Mouse (Mus musculus): ENCODE measurements around the gene Gm42957. TPM values are rescaled to one million over a fixed set of nuclear protein-coding genes. Genes with fewer than 3 reads are reported as not detected.
"Not testable (repeated sequence)": the region's sequence is repeated elsewhere in the genome, so short reads cannot be mapped to it uniquely, and the experiment has no call there.

Gene Gm42957
- total and polyA plus RNA-seq, 2 experiments from 2014 or later = 0.07 to 0.38 TPM

GRCm38 (mm10) chr3:96680269-96680956 is 45.1 kb downstream of the Gm42957 start:
- Histone ChIP-seq H3K9ac (no peak overlapping the region), H3K27me3 (ENCODE audit: insufficient read depth, low read length) (no peaks in the 10 kb centered on the region; the same call in 1 of the 2 replicates), H3K4me2 (ENCODE audit: low read depth) (no peak overlapping the region), H3K4me1 (ENCODE audit: insufficient read depth) (peaks cover 7% of the 10 kb centered on the region; the same call in 1 of the 2 replicates), H3K9me3 (ENCODE audit: low read length) (no peaks in the 10 kb centered on the region), H3K27ac (ENCODE audit: low read depth, low read length) (no peak overlapping the region), H3K4me3 (ENCODE audit: low read depth, low read length) (no peak overlapping the region), H3K36me3 (ENCODE audit: insufficient read depth) (no peaks in the 10 kb centered on the region)
- 15% methylated on average over 12 of the region's 12 CpGs for WGBS
- peak; percentile 85 for ATAC-seq
- no peak for TF ChIP-seq CTCF (IDR thresholded peaks at IDR 0.05; ENCODE audit: low read depth)
- peak; percentile 50 for DNase-seq

GRCm38 (mm10) chr3:96683496-96683895 is 48.2 kb downstream of the Gm42957 start:
- no peak overlapping the region for H3K27ac ChIP-seq (ENCODE audit: low read depth, low read length)
- peaks cover 7% of the 10 kb centered on the region; the same call in 1 of the 2 replicates for H3K4me1 ChIP-seq (ENCODE audit: insufficient read depth)
- H3K36me3 ChIP-seq (ENCODE audit: insufficient read depth) = no peaks in the 10 kb centered on the region
- no peaks in the 10 kb centered on the region; the same call in 1 of the 2 replicates for H3K27me3 ChIP-seq (ENCODE audit: insufficient read depth, low read length)
- WGBS = 82% methylated on average over 3 of the region's 3 CpGs
- no peak overlapping the region for H3K4me2 ChIP-seq (ENCODE audit: low read depth)
- H3K9ac ChIP-seq = no peak overlapping the region
- H3K9me3 ChIP-seq (ENCODE audit: low read length) = no peaks in the 10 kb centered on the region
- no peak for ATAC-seq
- no peak for DNase-seq
- no peak overlapping the region for H3K4me3 ChIP-seq (ENCODE audit: low read depth, low read length)
- TF ChIP-seq CTCF (IDR thresholded peaks at IDR 0.05; ENCODE audit: low read depth) = no peak

- no peak for ATAC-seq
- peak overlapping the region; percentile 43 for H3K4me2 ChIP-seq (ENCODE audit: low read depth)
- no peak overlapping the region for H3K9ac ChIP-seq
- no peak for TF ChIP-seq CTCF (IDR thresholded peaks at IDR 0.05; ENCODE audit: low read depth)
- no peak for DNase-seq
- H3K9me3 ChIP-seq (ENCODE audit: low read length) = no peaks in the 10 kb centered on the region
- H3K4me1 ChIP-seq (ENCODE audit: insufficient read depth) = peaks cover 7% of the 10 kb centered on the region; the same call in 1 of the 2 replicates
- H3K27me3 ChIP-seq (ENCODE audit: insufficient read depth, low read length) = no peaks in the 10 kb centered on the region; the same call in 1 of the 2 replicates
- no peak overlapping the region for H3K27ac ChIP-seq (ENCODE audit: low read depth, low read length)
- no peaks in the 10 kb centered on the region for H3K36me3 ChIP-seq (ENCODE audit: insufficient read depth)
- WGBS = 61% methylated on average over 17 of the region's 17 CpGs
- H3K4me3 ChIP-seq (ENCODE audit: low read depth, low read length) = no peak overlapping the region
Measured at GRCm38 (mm10) chr3:96684151-96684821, 49.0 kb downstream of the Gm42957 start.

DNA sequence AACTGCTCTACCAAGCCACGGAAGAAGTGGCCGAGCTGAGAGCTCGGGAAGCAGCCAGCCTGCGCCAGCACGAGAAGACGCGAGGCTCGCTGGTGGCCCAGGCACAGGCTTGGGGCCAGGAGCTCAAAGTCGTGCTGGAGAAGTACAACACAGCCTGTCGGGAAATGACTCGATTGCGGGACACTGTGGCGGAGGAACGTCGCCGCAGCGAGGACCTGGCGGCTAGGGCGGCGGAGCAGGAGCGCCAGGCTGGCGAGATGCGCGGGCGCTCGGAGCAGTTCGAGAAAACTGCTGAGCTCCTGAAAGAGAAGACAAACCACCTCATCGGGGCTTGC is 49.5 kb downstream of the Gm42957 start:
- Histone ChIP-seq H3K9ac (no peak overlapping the region), H3K4me2 (ENCODE audit: low read depth) (peak overlapping the region; percentile 43), H3K27me3 (ENCODE audit: insufficient read depth, low read length) (no peaks in the 10 kb centered on the region; the same call in 1 of the 2 replicates), H3K27ac (ENCODE audit: low read depth, low read length) (no peak overlapping the region), H3K9me3 (ENCODE audit: low read length) (no peaks in the 10 kb centered on the region), H3K4me1 (ENCODE audit: insufficient read depth) (peaks cover 7% of the 10 kb centered on the region; the same call in 1 of the 2 replicates), H3K36me3 (ENCODE audit: insufficient read depth) (no peaks in the 10 kb centered on the region), H3K4me3 (ENCODE audit: low read depth, low read length) (0 out of 2 replicates have a peak overlapping the region, but pooled peaks have one; percentile 5)
- 33% methylated on average over 28 of the region's 28 CpGs for WGBS
- no peak for TF ChIP-seq CTCF (IDR thresholded peaks at IDR 0.05; ENCODE audit: low read depth)
- DNase-seq (no peak), ATAC-seq (no peak)

DNA sequence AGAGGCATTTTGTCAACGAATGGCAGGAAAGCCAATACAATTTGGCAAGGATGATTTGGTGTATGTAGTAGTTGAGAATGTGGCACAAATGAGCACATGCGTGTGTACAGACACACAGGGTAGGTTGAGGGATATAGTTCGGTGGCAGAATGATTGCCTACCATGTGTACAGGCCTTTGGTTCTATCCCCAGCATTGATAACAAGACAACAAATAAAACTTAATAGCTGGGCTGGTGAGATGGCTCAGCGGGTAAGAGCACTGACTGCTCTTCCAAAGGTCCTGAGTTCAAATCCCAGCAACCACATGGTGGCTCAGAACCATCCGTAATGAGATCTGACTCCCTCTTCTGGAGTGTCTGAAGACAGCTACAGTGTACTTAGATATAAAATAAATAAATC is 50.8 kb downstream of the Gm42957 start:
- H3K27ac ChIP-seq (ENCODE audit: low read depth, low read length); H3K27me3 ChIP-seq (ENCODE audit: insufficient read depth, low read length); H3K4me3 ChIP-seq (ENCODE audit: low read depth, low read length); DNase-seq; H3K4me1 ChIP-seq (ENCODE audit: insufficient read depth); H3K4me2 ChIP-seq (ENCODE audit: low read depth); H3K9ac ChIP-seq; ATAC-seq; H3K36me3 ChIP-seq (ENCODE audit: insufficient read depth); H3K9me3 ChIP-seq (ENCODE audit: low read length): not testable (repeated sequence)
- WGBS = 90% methylated on average over 5 of the region's 5 CpGs

- no peak for ATAC-seq
- Histone ChIP-seq H3K36me3 (ENCODE audit: insufficient read depth) (no peaks in the 10 kb centered on the region), H3K4me3 (ENCODE audit: low read depth, low read length) (no peak overlapping the region), H3K9me3 (ENCODE audit: low read length) (no peaks in the 10 kb centered on the region), H3K4me1 (ENCODE audit: insufficient read depth) (no peaks in the 10 kb centered on the region), H3K9ac (no peak overlapping the region), H3K4me2 (ENCODE audit: low read depth) (no peak overlapping the region), H3K27me3 (ENCODE audit: insufficient read depth, low read length) (no peaks in the 10 kb centered on the region; the same call in 1 of the 2 replicates), H3K27ac (ENCODE audit: low read depth, low read length) (no peak overlapping the region)
- WGBS = 87% methylated on average over 11 of the region's 11 CpGs
- TF ChIP-seq CTCF (IDR thresholded peaks at IDR 0.05; ENCODE audit: low read depth) = no peak
- no peak for DNase-seq
Measured at GRCm38 (mm10) chr3:96688854-96689253, 53.6 kb downstream of the Gm42957 start.

GRCm38 (mm10) chr3:96690298-96690697 is 55.0 kb downstream of the Gm42957 start:
- Histone ChIP-seq H3K4me3 (ENCODE audit: low read depth, low read length) (no peak overlapping the region), H3K9ac (no peak overlapping the region), H3K4me1 (ENCODE audit: insufficient read depth) (no peaks in the 10 kb centered on the region), H3K27me3 (ENCODE audit: insufficient read depth, low read length) (no peaks in the 10 kb centered on the region), H3K27ac (ENCODE audit: low read depth, low read length) (no peak overlapping the region), H3K9me3 (ENCODE audit: low read length) (no peaks in the 10 kb centered on the region), H3K36me3 (ENCODE audit: insufficient read depth) (no peaks in the 10 kb centered on the region), H3K4me2 (ENCODE audit: low read depth) (no peak overlapping the region)
- DNase-seq (no peak), ATAC-seq (no peak)
- TF ChIP-seq CTCF (IDR thresholded peaks at IDR 0.05; ENCODE audit: low read depth) = peak; percentile 19; the same call in 1 of the 2 replicates
- WGBS = 48% methylated on average over 3 of the region's 3 CpGs

Data from forebrain, postnatal 0 days (tissue).